Mouse (Mus musculus) heart, embryonic 13.5 days (tissue): ENCODE measurements around the gene Pln. TPM values are rescaled to one million over a fixed set of nuclear protein-coding genes. Genes with fewer than 3 reads are reported as not detected.

ENCODE experiments used
- ATAC-seq: fragments of 200-750 bp; cut with Nextera tagmentation; 2 replicates; pipeline ENCODE4 v1.8.0; 2017; ENCODE audit warnings: moderate TSS enrichment; ENCODE audit not compliant: insufficient number of reproducible peaks, low FRiP score, low TSS enrichment; ENCODE audit errors: extremely low read depth
- H3K27ac ChIP-seq: fragments of 300-500 bp; sonication (generic); replicated peaks from 2 replicates; pipeline ENCODE4 v1.5.1; 2015; ENCODE audit warnings: moderate library complexity, mild to moderate bottlenecking, inconsistent platforms
- H3K27me3 ChIP-seq: fragments of 300-500 bp; sonication (generic); replicated peaks from 2 replicates; pipeline ENCODE4 v1.6.1; 2015; ENCODE audit warnings: mild to moderate bottlenecking, inconsistent platforms
- H3K36me3 ChIP-seq: fragments of 300-500 bp; sonication (generic); 2 replicates; pipeline ENCODE4 v1.6.1; 2015; ENCODE audit warnings: mild to moderate bottlenecking, inconsistent platforms
- H3K4me1 ChIP-seq: fragments of 300-500 bp; sonication (generic); 2 replicates; pipeline ENCODE4 v1.6.1; 2015; ENCODE audit warnings: inconsistent platforms
- H3K4me2 ChIP-seq: fragments of 300-500 bp; sonication (generic); 2 replicates; pipeline ENCODE4 v1.6.1; 2015; ENCODE audit warnings: inconsistent platforms, mild to moderate bottlenecking, moderate library complexity
- H3K4me3 ChIP-seq: fragments of 300-500 bp; sonication (generic); 2 replicates; pipeline ENCODE4 v1.5.1; 2015; ENCODE audit warnings: moderate library complexity, mild to moderate bottlenecking, inconsistent platforms
- H3K9ac ChIP-seq: fragments of 300-500 bp; sonication (generic); 2 replicates; pipeline ENCODE4 v1.6.1; 2015; ENCODE audit warnings: inconsistent platforms, mild to moderate bottlenecking, moderate library complexity
- H3K9me3 ChIP-seq: fragments of 300-500 bp; sonication (generic); 2 replicates; pipeline ENCODE4 v1.6.1; 2016; ENCODE audit warnings: inconsistent platforms
- WGBS: fragments of 180-500 bp; shearing (Covaris S2); methylation state at CpG from one replicate; pipeline ENCODE4 v1.1.7; 2015; ENCODE audit warnings: mixed read lengths; 5-methylcytosine and 5-hydroxymethylcytosine counted together
- polyA plus RNA-seq: library from polyadenylated mRNA; unstranded; fragments of >200 nt; fragmentation: Nextera tagmentation; extraction: Ambion mirVana; gene quantifications from 2 replicates; pipeline ENCODE4 v1.2.1, GENCODE M21; 2015

The Pln gene
- polyA plus RNA-seq, 1 experiment from 2014 or later, result 682 TPM

- Histone ChIP-seq H3K36me3 (peaks cover 22% of the 10 kb centered on the region), H3K4me1 (peaks cover 13% of the 10 kb centered on the region), H3K9ac (no peak overlapping the region), H3K4me3 (no peak overlapping the region), H3K27ac (no peak overlapping the region), H3K9me3 (peaks cover 3% of the 10 kb centered on the region; the same call in 1 of the 2 replicates), H3K4me2 (no peak overlapping the region), H3K27me3 (no peaks in the 10 kb centered on the region)
- ATAC-seq, result no peak
Measured at GRCm38 (mm10) chr10:53364311-53364710, 26.8 kb downstream of the Pln start.

GRCm38 (mm10) chr10:53367265-53367664 lies 29.8 kb downstream of the Pln start:
- H3K27ac ChIP-seq, result no peak overlapping the region
- H3K4me3 ChIP-seq, result no peak overlapping the region

DNA sequence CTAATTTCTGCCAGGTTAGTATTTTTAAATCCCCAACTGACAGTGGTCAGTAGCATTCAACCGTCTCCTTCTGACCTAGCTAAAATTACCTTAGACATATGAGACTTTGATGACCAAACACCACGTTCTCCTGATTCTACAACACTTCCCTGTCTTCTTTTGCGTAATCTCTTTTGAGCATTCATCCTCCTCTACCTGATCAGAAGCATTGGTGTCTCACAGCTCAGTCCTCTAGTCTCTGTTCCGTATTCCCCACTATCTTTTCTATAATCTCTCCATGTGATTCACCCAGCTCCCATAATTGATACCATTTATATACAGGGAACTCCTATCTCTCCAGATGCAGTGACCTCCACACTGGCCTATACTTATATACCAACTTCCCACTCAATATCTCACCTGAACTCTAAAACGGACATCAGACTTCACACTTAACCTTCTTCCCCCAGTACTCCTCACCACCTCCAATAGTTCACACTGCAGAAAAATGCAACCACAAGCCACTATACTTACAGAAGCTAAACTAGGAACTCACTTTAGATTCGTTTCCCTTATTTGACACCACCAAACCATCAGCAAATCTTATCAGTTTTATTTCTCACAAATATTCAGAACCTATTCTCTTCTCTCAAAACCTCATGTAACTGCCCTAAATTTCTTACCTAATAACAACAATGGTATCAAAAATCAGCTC lies 36.6 kb downstream of the Pln start:
- WGBS, result 83% methylated on average over 6 of the region's 6 CpGs
- Histone ChIP-seq H3K9ac (no peak overlapping the region), H3K9me3 (peaks cover 26% of the 10 kb centered on the region), H3K4me3 (no peak overlapping the region), H3K27me3 (no peaks in the 10 kb centered on the region), H3K27ac (no peak overlapping the region), H3K4me2 (no peak overlapping the region), H3K4me1 (peaks cover 21% of the 10 kb centered on the region), H3K36me3 (peaks cover 30% of the 10 kb centered on the region)
- ATAC-seq, result no peak

More at GRCm38 (mm10) chr10:53367265-53367664, 29.8 kb downstream of the Pln start:
- H3K4me2 ChIP-seq, result no peak overlapping the region
- no peak overlapping the region for H3K9ac ChIP-seq
- H3K36me3 ChIP-seq, result peaks cover 38% of the 10 kb centered on the region
- ATAC-seq, result no peak
- no peaks in the 10 kb centered on the region for H3K27me3 ChIP-seq
- H3K4me1 ChIP-seq, result peaks cover 13% of the 10 kb centered on the region
- peaks cover 26% of the 10 kb centered on the region for H3K9me3 ChIP-seq
- 82% methylated on average over 2 of the region's 2 CpGs for WGBS

GRCm38 (mm10) chr10:53377096-53377495 lies 39.6 kb downstream of the Pln start:
- no peak for ATAC-seq
- peak overlapping the region; percentile 30; the same call in 1 of the 2 replicates for H3K4me2 ChIP-seq
- H3K4me1 ChIP-seq, result peaks cover 26% of the 10 kb centered on the region
- H3K27ac ChIP-seq, result no peak overlapping the region
- H3K27me3 ChIP-seq, result no peaks in the 10 kb centered on the region
- peaks cover 4% of the 10 kb centered on the region; the same call in 1 of the 2 replicates for H3K9me3 ChIP-seq
- no peak overlapping the region for H3K9ac ChIP-seq
- no peak overlapping the region for H3K4me3 ChIP-seq
- H3K36me3 ChIP-seq, result peaks cover 11% of the 10 kb centered on the region

DNA sequence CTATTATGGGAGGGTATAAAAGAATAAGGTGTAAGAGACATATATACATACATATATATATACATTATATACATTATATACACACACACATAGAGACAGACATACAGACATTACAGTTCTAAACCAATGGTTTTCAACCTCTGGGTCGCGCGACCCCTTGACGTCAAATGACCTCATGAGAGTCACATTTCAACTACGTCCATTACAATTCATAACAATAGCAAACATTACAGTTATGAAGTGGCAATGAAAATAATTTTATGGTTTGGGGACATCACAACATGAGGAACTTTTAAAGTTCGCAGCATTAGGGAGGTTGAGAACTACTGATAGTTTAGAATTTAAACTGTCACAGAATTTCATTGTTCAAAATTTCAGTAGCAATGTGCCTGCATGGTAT lies 40.8 kb downstream of the Pln start:
- peaks cover 3% of the 10 kb centered on the region; the same call in 1 of the 2 replicates for H3K36me3 ChIP-seq
- ATAC-seq, result no peak
- no peak overlapping the region for H3K27ac ChIP-seq
- peak overlapping the region; percentile 95 for H3K4me3 ChIP-seq
- H3K27me3 ChIP-seq, result no peaks in the 10 kb centered on the region
- H3K4me2 ChIP-seq, result peak overlapping the region; percentile 76
- WGBS, result 83% methylated on average over 6 of the region's 6 CpGs
- H3K9me3 ChIP-seq, result no peaks in the 10 kb centered on the region
- H3K9ac ChIP-seq, result peak overlapping the region; percentile 100
- H3K4me1 ChIP-seq, result peaks cover 26% of the 10 kb centered on the region

GRCm38 (mm10) chr10:53378981-53379708 lies 41.7 kb downstream of the Pln start:
- H3K4me1 ChIP-seq, result peaks cover 26% of the 10 kb centered on the region
- under 1% methylated on average over 57 of the region's 59 CpGs for WGBS
- H3K4me2 ChIP-seq, result peak overlapping the region; percentile 76
- no peaks in the 10 kb centered on the region for H3K27me3 ChIP-seq
- peak overlapping the region; percentile 100 for H3K9ac ChIP-seq
- no peaks in the 10 kb centered on the region for H3K36me3 ChIP-seq
- peak overlapping the region; percentile 96 for H3K27ac ChIP-seq
- no peaks in the 10 kb centered on the region for H3K9me3 ChIP-seq
- peak overlapping the region; percentile 95 for H3K4me3 ChIP-seq
- ATAC-seq, result peak; percentile 29

- Histone ChIP-seq H3K27me3 (no peaks in the 10 kb centered on the region), H3K27ac (peak within 1 kb of the TSS; percentile 96), H3K4me3 (peak within 1 kb of the TSS; percentile 95), H3K4me2 (peak within 1 kb of the TSS; percentile 76), H3K9me3 (no peaks in the 10 kb centered on the region), H3K9ac (peak within 1 kb of the TSS; percentile 100), H3K4me1 (peaks cover 26% of the 10 kb centered on the region), H3K36me3 (no peaks in the 10 kb centered on the region)
- WGBS, result 0% methylated on average over 30 of the region's 31 CpGs
- ATAC-seq, result peak; percentile 89
Measured at GRCm38 (mm10) chr10:53379709-53380106, 42.2 kb downstream of the Pln start, which contains the start of gene Cep85l. Gene Cep85l, minus strand, starts transcription at chr10:53379947.

DNA sequence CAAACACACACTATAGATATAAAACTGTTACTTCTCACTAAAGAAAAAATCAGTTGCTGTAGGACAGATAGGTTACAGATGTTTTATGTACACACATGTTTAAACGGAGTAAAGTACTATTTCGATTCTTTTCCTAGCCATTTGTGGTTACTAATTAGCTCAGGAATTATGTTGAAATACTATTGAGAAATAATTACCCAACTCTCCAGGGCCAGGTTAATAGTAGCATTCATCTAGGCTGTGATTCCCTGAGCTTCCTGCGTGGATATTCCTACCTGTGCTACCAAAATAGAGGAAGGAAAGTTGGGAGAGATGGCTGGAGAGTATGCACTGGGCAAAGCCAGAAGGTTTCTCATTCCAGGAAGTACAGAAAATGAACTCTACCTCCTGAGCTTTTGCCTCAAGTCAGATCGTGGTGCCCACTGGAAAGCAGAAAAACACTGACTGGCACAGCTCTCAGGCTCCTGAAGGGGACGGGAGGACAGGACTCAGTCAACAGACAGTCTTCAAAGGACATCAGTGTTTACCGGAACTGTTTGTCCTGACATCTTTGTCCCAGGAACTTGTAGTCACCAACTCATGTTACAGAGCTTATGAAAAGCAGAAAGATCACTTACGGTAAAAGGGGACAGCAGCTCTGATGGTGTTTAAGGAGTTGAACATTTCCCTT lies 45.4 kb downstream of the Pln start:
- H3K9me3 ChIP-seq, result no peaks in the 10 kb centered on the region
- no peaks in the 10 kb centered on the region for H3K27me3 ChIP-seq
- H3K4me3 ChIP-seq, result no peak overlapping the region
- no peak for ATAC-seq
- no peak overlapping the region for H3K27ac ChIP-seq
- H3K36me3 ChIP-seq, result no peaks in the 10 kb centered on the region
- H3K9ac ChIP-seq, result no peak overlapping the region
- WGBS, result 67% methylated on average over 7 of the region's 7 CpGs
- peaks cover 13% of the 10 kb centered on the region for H3K4me1 ChIP-seq
- H3K4me2 ChIP-seq, result no peak overlapping the region

- Histone ChIP-seq H3K9me3 (no peaks in the 10 kb centered on the region), H3K27me3 (no peaks in the 10 kb centered on the region), H3K27ac (no peak overlapping the region), H3K9ac (no peak overlapping the region), H3K4me2 (no peak overlapping the region), H3K4me1 (peaks cover 10% of the 10 kb centered on the region), H3K4me3 (no peak overlapping the region), H3K36me3 (no peaks in the 10 kb centered on the region)
- WGBS, result 83% methylated on average over 1 of the region's 1 CpGs
- ATAC-seq, result no peak
Measured at GRCm38 (mm10) chr10:53384896-53385295, 47.4 kb downstream of the Pln start.

- H3K27ac ChIP-seq, result no peak overlapping the region
- no peak overlapping the region for H3K4me3 ChIP-seq
- H3K36me3 ChIP-seq, result no peaks in the 10 kb centered on the region
- no peak overlapping the region for H3K9ac ChIP-seq
- H3K9me3 ChIP-seq, result 0 out of 2 replicates have a peak, but pooled peaks cover 3% of the 10 kb centered on the region
- H3K4me1 ChIP-seq, result peaks cover 5% of the 10 kb centered on the region; the same call in 1 of the 2 replicates
- no peak for ATAC-seq
- H3K4me2 ChIP-seq, result no peak overlapping the region
- H3K27me3 ChIP-seq, result no peaks in the 10 kb centered on the region
- WGBS, result 71% methylated on average over 5 of the region's 5 CpGs
Measured at GRCm38 (mm10) chr10:53385438-53385837, 48.0 kb downstream of the Pln start.

GRCm38 (mm10) chr10:53388227-53388920 lies 50.9 kb downstream of the Pln start:
- Histone ChIP-seq H3K9ac (no peak overlapping the region), H3K9me3 (0 out of 2 replicates have a peak, but pooled peaks cover 3% of the 10 kb centered on the region), H3K4me3 (no peak overlapping the region), H3K27me3 (no peaks in the 10 kb centered on the region), H3K4me1 (0 out of 2 replicates have a peak, but pooled peaks cover 5% of the 10 kb centered on the region), H3K27ac (no peak overlapping the region), H3K4me2 (no peak overlapping the region), H3K36me3 (no peaks in the 10 kb centered on the region)
- no peak for ATAC-seq
- WGBS, result 59% methylated on average over 6 of the region's 6 CpGs
